Mouse (Mus musculus): Measurements from ENCODE around the gene Otogl. TPM values are rescaled to one million over a fixed set of nuclear protein-coding genes. Genes with fewer than 3 reads are reported as not detected.

Otogl gene
- polyA plus RNA-seq, 1 experiment = 0.06 TPM

- no peak overlapping the region for H3ac ChIP-seq (ENCODE audit: control insufficient read depth, insufficient read length)
- no peak overlapping the region for H3K4me2 ChIP-seq (ENCODE audit: low read depth)
- TF ChIP-seq REST (IDR thresholded peaks at IDR 0.05; ENCODE audit: insufficient read depth, insufficient read length) (no peak), TCF12 (IDR thresholded peaks at IDR 0.05; ENCODE audit: insufficient read depth, poor library complexity, severe bottlenecking) (no peak), E2F4 (IDR thresholded peaks at IDR 0.05; ENCODE audit: insufficient read depth) (no peak), CEBPB (IDR thresholded peaks at IDR 0.05; ENCODE audit: insufficient read depth, poor library complexity, severe bottlenecking) (no peak), MAX (IDR thresholded peaks at IDR 0.05; ENCODE audit: low read depth) (no peak), POLR2AphosphoS2 (IDR thresholded peaks at IDR 0.05; ENCODE audit: insufficient read length, low read depth) (no peak), USF1 (IDR thresholded peaks at IDR 0.05; ENCODE audit: low read depth) (no peak), POLR2A (IDR thresholded peaks at IDR 0.05; ENCODE audit: insufficient read length, low read depth) (no peak), SRF (IDR thresholded peaks at IDR 0.05; ENCODE audit: control insufficient read depth, insufficient read length, low read depth) (no peak), TCF3 (IDR thresholded peaks at IDR 0.05; ENCODE audit: insufficient read length, low read depth) (no peak), MYOD1 (IDR thresholded peaks at IDR 0.05; ENCODE audit: control insufficient read depth in 1 of 3, insufficient read length in 2 of 3, low read depth in 2 of 3) (no peak), MYOG (IDR thresholded peaks at IDR 0.05; ENCODE audit: control insufficient read depth in 1 of 3, insufficient read depth in 1 of 3, insufficient read length in 2 of 3, low read depth in 2 of 3) (no peak)
- H3K27me3 ChIP-seq (ENCODE audit: control insufficient read depth, insufficient read depth, insufficient read length) = no peaks in the 10 kb centered on the region
- H3K36me3 ChIP-seq (ENCODE audit: control insufficient read depth, insufficient read depth) = no peaks in the 10 kb centered on the region
- no peaks in the 10 kb centered on the region for H3K79me2 ChIP-seq (ENCODE audit: control insufficient read depth, insufficient read depth)
- no peak overlapping the region for H3K4me3 ChIP-seq
These were observed 77.3 kb downstream of the Otogl start for GRCm38 (mm10) chr10:107834452-107835239.

GRCm38 (mm10) chr10:107829151-107829550 is 82.8 kb downstream of the Otogl start:
- TF ChIP-seq TCF3 (IDR thresholded peaks at IDR 0.05; ENCODE audit: insufficient read length, low read depth) = no peak
- no peak overlapping the region for H3K4me2 ChIP-seq (ENCODE audit: low read depth)
- H3K36me3 ChIP-seq (ENCODE audit: control insufficient read depth, insufficient read depth) = no peaks in the 10 kb centered on the region
- no peaks in the 10 kb centered on the region for H3K79me2 ChIP-seq (ENCODE audit: control insufficient read depth, insufficient read depth)
- H3K27me3 ChIP-seq (ENCODE audit: control insufficient read depth, insufficient read depth, insufficient read length) = no peaks in the 10 kb centered on the region
- no peak overlapping the region for H3ac ChIP-seq (ENCODE audit: control insufficient read depth, insufficient read length)
- no peak overlapping the region for H3K4me3 ChIP-seq

DNA sequence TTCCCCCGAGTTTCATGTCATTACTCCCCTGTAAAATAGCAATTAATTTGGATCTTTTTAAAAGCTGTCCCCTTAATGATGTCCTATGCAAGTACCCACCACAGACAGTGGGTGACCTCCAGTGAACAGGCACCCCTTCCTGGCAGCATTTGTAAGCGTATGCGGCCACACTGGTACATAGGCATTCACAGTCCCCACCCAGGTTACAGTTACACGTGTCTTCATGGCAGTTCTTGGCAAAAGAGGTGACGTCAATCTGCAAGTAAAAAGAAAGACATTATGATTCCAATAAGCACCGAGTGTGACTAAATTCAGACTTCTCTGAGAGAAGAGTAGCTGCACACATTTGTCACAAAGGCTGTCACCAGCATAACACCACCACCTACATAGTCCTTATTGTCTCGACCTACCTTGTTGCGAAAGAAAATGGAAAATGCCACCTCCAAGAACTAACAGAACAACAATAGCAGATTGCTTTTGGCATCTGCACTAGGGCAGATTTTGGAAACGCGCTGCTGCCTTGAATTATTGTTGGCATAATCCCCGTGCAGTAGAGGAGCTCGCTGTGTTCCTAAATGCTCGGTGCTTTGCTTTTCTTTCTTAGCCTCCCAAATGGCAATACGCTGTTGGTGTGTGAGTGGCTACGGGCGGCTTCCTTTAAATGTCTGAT is 98.0 kb downstream of the Otogl start:
- H3ac ChIP-seq (ENCODE audit: control insufficient read depth, insufficient read length) = no peak overlapping the region
- no peaks in the 10 kb centered on the region for H3K36me3 ChIP-seq (ENCODE audit: control insufficient read depth, insufficient read depth)
- no peaks in the 10 kb centered on the region for H3K79me2 ChIP-seq (ENCODE audit: control insufficient read depth, insufficient read depth)
- no peak overlapping the region for H3K4me3 ChIP-seq
- H3K27me3 ChIP-seq (ENCODE audit: control insufficient read depth, insufficient read depth, insufficient read length) = no peaks in the 10 kb centered on the region
- H3K4me2 ChIP-seq (ENCODE audit: low read depth) = no peak overlapping the region
- TF ChIP-seq MAX (IDR thresholded peaks at IDR 0.05; ENCODE audit: low read depth) = no peak
- no peak for TF ChIP-seq TCF12 (IDR thresholded peaks at IDR 0.05; ENCODE audit: insufficient read depth, poor library complexity, severe bottlenecking)
- no peak for TF ChIP-seq E2F4 (IDR thresholded peaks at IDR 0.05; ENCODE audit: insufficient read depth)
- TF ChIP-seq MYOD1 (IDR thresholded peaks at IDR 0.05; ENCODE audit: control insufficient read depth in 1 of 3, insufficient read length in 2 of 3, low read depth in 2 of 3) = no peak
- no peak for TF ChIP-seq POLR2A (IDR thresholded peaks at IDR 0.05; ENCODE audit: insufficient read length, low read depth)
- TF ChIP-seq CEBPB (IDR thresholded peaks at IDR 0.05; ENCODE audit: insufficient read depth, poor library complexity, severe bottlenecking) = no peak
- no peak for TF ChIP-seq POLR2AphosphoS2 (IDR thresholded peaks at IDR 0.05; ENCODE audit: insufficient read length, low read depth)
- no peak for TF ChIP-seq TCF3 (IDR thresholded peaks at IDR 0.05; ENCODE audit: insufficient read length, low read depth)
- no peak for TF ChIP-seq SRF (IDR thresholded peaks at IDR 0.05; ENCODE audit: control insufficient read depth, insufficient read length, low read depth)
- TF ChIP-seq REST (IDR thresholded peaks at IDR 0.05; ENCODE audit: insufficient read depth, insufficient read length) = no peak
- TF ChIP-seq MYOG (IDR thresholded peaks at IDR 0.05; ENCODE audit: control insufficient read depth in 1 of 3, insufficient read depth in 1 of 3, insufficient read length in 2 of 3, low read depth in 2 of 3) = no peak

GRCm38 (mm10) chr10:107810649-107811398 is 101.1 kb downstream of the Otogl start:
- TF ChIP-seq USF1 (IDR thresholded peaks at IDR 0.05; ENCODE audit: low read depth) (no peak), POLR2AphosphoS2 (IDR thresholded peaks at IDR 0.05; ENCODE audit: insufficient read length, low read depth) (no peak), MYOD1 (IDR thresholded peaks at IDR 0.05; ENCODE audit: control insufficient read depth in 1 of 3, insufficient read length in 2 of 3, low read depth in 2 of 3) (no peak), TCF12 (IDR thresholded peaks at IDR 0.05; ENCODE audit: insufficient read depth, poor library complexity, severe bottlenecking) (no peak)
- Histone ChIP-seq H3K4me3 (no peak overlapping the region), H3K36me3 (ENCODE audit: control insufficient read depth, insufficient read depth) (no peaks in the 10 kb centered on the region), H3K79me2 (ENCODE audit: control insufficient read depth, insufficient read depth) (no peaks in the 10 kb centered on the region), H3K27me3 (ENCODE audit: control insufficient read depth, insufficient read depth, insufficient read length) (no peaks in the 10 kb centered on the region), H3ac (ENCODE audit: control insufficient read depth, insufficient read length) (no peak overlapping the region), H3K4me2 (ENCODE audit: low read depth) (no peak overlapping the region)

Data from myocyte (in vitro differentiated cells).